Mouse (Mus musculus) midbrain, embryonic 12.5 days (tissue): ENCODE measurements around the gene Rem2. TPM values are rescaled to one million over a fixed set of nuclear protein-coding genes. Genes with fewer than 3 reads are reported as not detected.
A peak's percentile ranks its signal among the peaks of the same experiment; 100 is the strongest.

Source experiments
- ATAC-seq: fragments of 200-750 bp; cut with Nextera tagmentation; 2 replicates; pipeline ENCODE4 v1.8.0; 2017; ENCODE audit warnings: low read depth, moderate TSS enrichment, moderate library complexity; ENCODE audit not compliant: low FRiP score
- H3K27ac ChIP-seq: fragments of 300-500 bp; sonication (generic); replicated peaks from 2 replicates; pipeline ENCODE4 v1.5.1; 2016; ENCODE audit warnings: mild to moderate bottlenecking
- H3K27me3 ChIP-seq: fragments of 300-500 bp; sonication (generic); 2 replicates; pipeline ENCODE4 v1.6.1; 2016; ENCODE audit warnings: mild to moderate bottlenecking
- H3K36me3 ChIP-seq: fragments of 300-500 bp; sonication (generic); 2 replicates; pipeline ENCODE4 v1.6.1; 2016
- H3K4me1 ChIP-seq: fragments of 300-500 bp; sonication (generic); 2 replicates; pipeline ENCODE4 v1.6.1; 2016
- H3K4me2 ChIP-seq: fragments of 300-500 bp; sonication (generic); replicated peaks from 2 replicates; pipeline ENCODE4 v1.6.1; 2016; ENCODE audit warnings: mild to moderate bottlenecking, moderate library complexity
- H3K4me3 ChIP-seq: fragments of 300-500 bp; sonication (generic); 2 replicates; pipeline ENCODE4 v1.5.1; 2016; ENCODE audit warnings: mild to moderate bottlenecking
- H3K9ac ChIP-seq: fragments of 300-500 bp; sonication (generic); replicated peaks from 2 replicates; pipeline ENCODE4 v1.6.1; 2016; ENCODE audit warnings: mild to moderate bottlenecking, moderate library complexity
- H3K9me3 ChIP-seq: fragments of 300-500 bp; sonication (generic); 2 replicates; pipeline ENCODE4 v1.6.1; 2016; ENCODE audit warnings: mild to moderate bottlenecking
- WGBS: fragments of 180-500 bp; shearing (Covaris S2); methylation state at CpG from one replicate; pipeline ENCODE4 v1.1.7; 2016; 5-methylcytosine and 5-hydroxymethylcytosine counted together
- polyA plus RNA-seq: library from polyadenylated mRNA; unstranded; fragments of >200 nt; fragmentation: Nextera tagmentation; extraction: Ambion mirVana; gene quantifications from 2 replicates; pipeline ENCODE4 v1.2.1, GENCODE M21; 2016

Gene Rem2
- polyA plus RNA-seq, result 42.6 and 44.9 TPM in 2 replicates

DNA sequence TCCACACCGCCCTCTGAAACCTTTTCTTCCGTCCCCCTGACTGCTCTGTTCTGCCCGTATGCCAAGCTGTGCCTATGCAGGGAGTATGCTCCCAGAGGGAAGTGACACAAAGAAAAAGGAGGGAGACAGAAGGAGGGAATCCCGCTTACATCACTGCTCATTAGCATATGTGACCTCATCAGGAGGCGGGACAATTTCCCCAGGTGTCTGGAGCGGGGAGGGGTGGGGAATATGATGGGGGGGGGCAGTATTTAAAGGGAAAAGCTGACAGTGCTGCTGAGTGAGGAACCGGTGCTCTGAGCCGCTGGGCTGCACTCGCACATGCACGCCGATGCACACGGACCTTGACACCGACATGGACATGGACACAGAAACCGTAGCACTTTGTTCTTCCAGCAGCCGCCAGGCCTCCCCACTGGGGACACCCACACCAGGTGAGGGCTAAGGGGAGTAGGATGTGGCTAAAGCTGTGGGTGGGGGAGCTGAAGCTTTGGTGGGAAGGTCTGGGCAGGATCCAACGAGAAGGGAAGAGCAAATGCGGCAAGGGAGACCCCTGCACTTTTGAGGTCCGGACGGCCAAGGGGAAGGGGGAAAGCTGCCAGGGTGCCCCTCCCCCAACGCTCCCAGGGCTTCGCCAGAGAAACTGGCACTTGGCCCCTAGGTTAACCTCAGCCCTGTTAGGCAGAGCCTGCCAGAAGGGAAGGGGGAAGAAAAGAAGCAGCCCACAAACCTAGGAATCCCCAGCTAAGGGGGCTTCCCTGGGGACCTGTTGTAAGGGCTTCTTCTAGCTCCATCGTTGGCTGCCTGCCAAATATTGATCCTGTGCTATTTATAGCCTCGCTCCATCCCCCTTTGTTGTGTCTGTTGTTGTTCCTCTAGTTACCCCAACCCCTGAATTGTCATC lies at the start of gene Rem2:
Gene Rem2 (plus strand): TSS at position 160 of the 904 bp plus-strand sequence.
- peak within 1 kb of the TSS; percentile 82 for H3K4me2 ChIP-seq
- H3K4me3 ChIP-seq, result peak within 1 kb of the TSS; percentile 60

DNA sequence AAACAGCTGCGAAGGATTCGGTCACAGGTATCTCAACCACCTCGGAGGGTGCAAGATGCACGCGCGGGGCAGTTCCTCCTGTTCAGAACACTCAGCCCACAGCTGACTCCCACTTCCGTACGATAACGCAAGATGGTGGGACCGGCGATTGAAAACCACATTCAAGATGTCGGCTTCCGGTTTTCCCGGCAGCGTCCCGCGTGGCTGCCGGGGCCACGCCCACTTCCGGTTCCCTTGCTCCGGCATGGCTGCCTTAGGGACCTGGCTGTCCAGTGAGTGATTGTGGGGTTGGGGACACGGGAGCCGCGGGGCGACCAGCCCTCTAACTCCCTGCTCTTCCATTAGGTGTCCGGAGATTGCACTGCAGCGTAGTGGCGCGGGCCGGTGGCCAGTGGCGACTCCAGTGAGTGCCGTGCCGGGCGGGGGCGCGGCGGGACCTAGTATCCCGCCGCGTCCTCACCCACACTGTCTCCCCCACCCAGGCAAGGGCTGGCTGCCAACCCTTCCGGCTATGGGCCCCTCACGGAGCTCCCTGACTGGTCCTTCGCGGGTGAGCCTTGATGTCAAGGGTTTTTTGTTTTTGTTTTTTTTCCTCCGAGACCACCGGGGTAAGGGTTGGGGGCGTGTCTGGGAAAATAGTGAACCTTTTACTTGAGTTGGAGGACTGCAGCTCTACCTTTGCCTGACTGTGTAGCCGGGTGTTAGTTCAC lies 49.1 kb upstream of the Rem2 start, which contains the start of gene Mrpl52:
Gene Mrpl52 (plus strand): TSS at position 221 of the 710 bp plus-strand sequence.
- H3K9ac ChIP-seq, result peak within 1 kb of the TSS; percentile 84
- under 1% methylated on average over 48 of the region's 48 CpGs for WGBS
- no peaks in the 10 kb centered on the region for H3K27me3 ChIP-seq
- ATAC-seq, result peak; percentile 80
- peaks cover 10% of the 10 kb centered on the region; the same call in 1 of the 2 replicates for H3K36me3 ChIP-seq
- peak within 1 kb of the TSS; percentile 83 for H3K27ac ChIP-seq
- H3K4me2 ChIP-seq, result peak within 1 kb of the TSS; percentile 64
- peaks cover 39% of the 10 kb centered on the region for H3K4me1 ChIP-seq
- no peaks in the 10 kb centered on the region for H3K9me3 ChIP-seq
- peak within 1 kb of the TSS; percentile 86 for H3K4me3 ChIP-seq

More for the DNA sequence above, at the start of gene Rem2:
- Histone ChIP-seq H3K4me1 (peaks cover 36% of the 10 kb centered on the region), H3K9ac (peak within 1 kb of the TSS; percentile 76), H3K27me3 (peaks cover 45% of the 10 kb centered on the region), H3K36me3 (0 out of 2 replicates have a peak, but pooled peaks cover 4% of the 10 kb centered on the region), H3K9me3 (no peaks in the 10 kb centered on the region), H3K27ac (peak within 1 kb of the TSS; percentile 76)
- WGBS, result 2% methylated on average over 23 of the region's 23 CpGs
- peak; percentile 91 for ATAC-seq

DNA sequence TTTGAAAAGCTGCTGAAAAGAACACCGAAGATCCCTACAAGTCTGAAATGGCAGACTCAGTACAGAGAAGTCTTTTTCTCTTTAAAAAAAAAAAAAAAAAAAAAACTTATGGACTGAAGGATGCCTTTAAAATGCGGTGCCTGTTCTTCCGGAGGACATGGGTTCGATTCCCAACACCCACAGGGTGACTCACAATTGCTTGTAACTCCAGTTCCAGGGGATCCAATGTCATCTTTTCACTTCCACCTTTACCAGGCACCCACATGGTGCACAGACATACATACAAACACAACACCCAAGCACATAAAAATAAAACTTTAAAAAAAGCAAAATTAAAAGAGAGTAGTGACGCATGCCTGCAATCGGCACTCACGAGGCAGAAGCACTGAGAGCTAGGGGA lies 48.2 kb upstream of the Rem2 start:
- WGBS, result 93% methylated on average over 7 of the region's 7 CpGs
- Histone ChIP-seq H3K4me2 (peak overlapping the region; percentile 64), H3K27ac (no peak overlapping the region), H3K9ac (no peak overlapping the region), H3K36me3 (peaks cover 10% of the 10 kb centered on the region; the same call in 1 of the 2 replicates), H3K9me3 (no peaks in the 10 kb centered on the region), H3K4me1 (peaks cover 47% of the 10 kb centered on the region), H3K27me3 (peaks cover 7% of the 10 kb centered on the region; the same call in 1 of the 2 replicates), H3K4me3 (peak overlapping the region; percentile 86)
- no peak for ATAC-seq

DNA sequence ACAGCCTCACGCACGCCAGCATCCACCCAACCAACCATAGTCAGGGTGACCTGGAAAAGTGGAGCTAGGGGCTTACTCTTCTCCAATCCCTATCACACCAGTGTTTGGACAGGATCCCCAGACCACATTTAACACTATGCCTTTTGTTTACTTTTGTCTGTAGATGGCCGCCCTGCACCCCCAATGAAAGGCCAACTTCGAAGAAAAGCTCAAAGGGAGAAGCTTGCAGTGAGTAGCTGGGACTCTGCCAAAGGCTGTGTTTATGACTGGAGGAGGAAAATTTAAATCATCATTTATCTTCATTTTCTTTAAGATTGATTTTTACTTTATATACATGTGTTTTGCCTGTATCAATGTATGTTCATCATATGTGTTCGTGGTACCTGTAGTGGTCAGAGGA lies 47.5 kb upstream of the Rem2 start:
- Histone ChIP-seq H3K9ac (no peak overlapping the region), H3K27ac (no peak overlapping the region), H3K36me3 (peaks cover 10% of the 10 kb centered on the region; the same call in 1 of the 2 replicates), H3K9me3 (no peaks in the 10 kb centered on the region), H3K4me1 (peaks cover 54% of the 10 kb centered on the region), H3K27me3 (peaks cover 11% of the 10 kb centered on the region; the same call in 1 of the 2 replicates), H3K4me3 (no peak overlapping the region), H3K4me2 (no peak overlapping the region)
- ATAC-seq, result no peak
- 94% methylated on average over 5 of the region's 5 CpGs for WGBS

DNA sequence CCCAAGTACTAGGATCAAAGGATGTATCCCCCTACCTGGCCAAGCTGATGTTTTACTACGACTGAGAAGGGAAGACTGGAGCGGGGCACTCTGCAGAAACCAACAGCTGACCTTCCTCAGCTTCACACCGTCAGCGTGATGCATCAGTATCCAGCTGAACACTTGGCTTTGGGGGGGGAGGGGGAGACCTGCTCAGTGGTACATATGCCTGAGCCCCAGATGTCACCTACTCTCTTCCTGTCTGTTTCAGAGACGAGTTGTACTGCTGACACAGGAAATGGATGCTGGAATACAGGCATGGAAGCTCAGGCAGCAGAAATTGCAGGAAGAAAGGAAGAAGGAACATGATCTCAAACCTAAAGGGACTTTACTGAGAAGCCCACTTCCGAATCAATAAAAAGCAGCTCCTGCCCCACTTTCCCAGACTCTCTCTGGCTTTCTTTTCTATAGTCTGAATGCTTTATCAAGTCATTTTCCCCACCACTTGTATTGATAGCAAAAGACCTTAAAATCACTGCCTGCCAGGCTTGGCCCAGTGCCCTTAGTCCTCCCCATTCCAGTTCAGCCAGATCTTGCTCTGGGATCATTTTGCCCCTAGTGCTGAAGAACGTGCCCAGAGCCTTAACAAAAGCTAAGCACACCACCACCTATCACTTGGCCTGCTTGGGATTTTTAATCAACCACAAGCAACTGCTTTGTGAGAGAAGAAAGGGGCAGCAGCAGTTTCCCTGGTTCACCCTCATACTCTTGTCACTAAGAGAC lies 46.4 kb upstream of the Rem2 start:
- peaks cover 13% of the 10 kb centered on the region; the same call in 1 of the 2 replicates for H3K27me3 ChIP-seq
- peaks cover 63% of the 10 kb centered on the region for H3K4me1 ChIP-seq
- peaks cover 10% of the 10 kb centered on the region; the same call in 1 of the 2 replicates for H3K36me3 ChIP-seq
- H3K27ac ChIP-seq, result peak overlapping the region; percentile 30
- H3K4me3 ChIP-seq, result 0 out of 2 replicates have a peak overlapping the region, but pooled peaks have one; percentile 3
- H3K9me3 ChIP-seq, result no peaks in the 10 kb centered on the region
- no peak overlapping the region for H3K9ac ChIP-seq
- ATAC-seq, result no peak
- WGBS, result 67% methylated on average over 7 of the region's 7 CpGs
- H3K4me2 ChIP-seq, result peak overlapping the region; percentile 61

DNA sequence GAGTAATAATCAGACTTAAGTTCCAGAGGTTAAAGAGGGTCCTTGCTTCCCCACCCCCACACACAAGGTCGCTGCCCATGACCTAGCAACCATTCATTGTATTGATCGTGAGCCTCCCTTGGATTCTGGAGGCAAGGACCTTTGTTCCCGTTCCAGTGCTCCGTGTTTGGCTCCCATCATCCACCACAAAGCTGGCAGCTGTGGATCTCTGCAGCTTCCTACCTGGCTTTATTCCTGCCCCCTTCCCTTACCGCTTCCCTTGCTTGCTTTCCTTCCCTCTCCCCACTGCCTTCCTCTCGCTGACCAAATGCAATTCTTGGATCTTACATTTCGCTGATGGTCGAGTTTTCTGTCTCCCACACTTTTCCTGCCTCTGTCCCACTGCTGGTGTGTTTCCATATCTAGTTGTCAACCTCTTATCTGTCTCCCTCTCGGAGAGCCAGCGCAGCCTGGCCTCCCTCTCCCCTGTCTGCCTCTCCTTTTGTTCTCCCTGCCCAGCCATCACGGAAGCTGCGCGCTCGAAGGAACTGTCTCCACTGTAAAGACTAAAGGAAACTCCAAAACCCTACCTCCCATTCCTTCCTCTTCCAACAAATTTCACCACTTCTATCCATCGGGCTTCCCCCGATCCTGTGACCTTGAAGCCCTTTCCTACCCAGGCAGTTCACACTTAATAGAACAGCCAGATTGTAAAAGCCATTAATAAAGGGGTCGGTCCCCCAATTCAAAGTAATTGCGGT lies 45.3 kb upstream of the Rem2 start:
- Histone ChIP-seq H3K27ac (peak overlapping the region; percentile 84), H3K9ac (peak overlapping the region; percentile 87), H3K9me3 (no peaks in the 10 kb centered on the region), H3K4me3 (peak overlapping the region; percentile 56), H3K4me2 (peak overlapping the region; percentile 61), H3K27me3 (peaks cover 13% of the 10 kb centered on the region; the same call in 1 of the 2 replicates), H3K4me1 (peaks cover 63% of the 10 kb centered on the region), H3K36me3 (peaks cover 10% of the 10 kb centered on the region; the same call in 1 of the 2 replicates)
- 2% methylated on average over 18 of the region's 18 CpGs for WGBS
- no peak for ATAC-seq

DNA sequence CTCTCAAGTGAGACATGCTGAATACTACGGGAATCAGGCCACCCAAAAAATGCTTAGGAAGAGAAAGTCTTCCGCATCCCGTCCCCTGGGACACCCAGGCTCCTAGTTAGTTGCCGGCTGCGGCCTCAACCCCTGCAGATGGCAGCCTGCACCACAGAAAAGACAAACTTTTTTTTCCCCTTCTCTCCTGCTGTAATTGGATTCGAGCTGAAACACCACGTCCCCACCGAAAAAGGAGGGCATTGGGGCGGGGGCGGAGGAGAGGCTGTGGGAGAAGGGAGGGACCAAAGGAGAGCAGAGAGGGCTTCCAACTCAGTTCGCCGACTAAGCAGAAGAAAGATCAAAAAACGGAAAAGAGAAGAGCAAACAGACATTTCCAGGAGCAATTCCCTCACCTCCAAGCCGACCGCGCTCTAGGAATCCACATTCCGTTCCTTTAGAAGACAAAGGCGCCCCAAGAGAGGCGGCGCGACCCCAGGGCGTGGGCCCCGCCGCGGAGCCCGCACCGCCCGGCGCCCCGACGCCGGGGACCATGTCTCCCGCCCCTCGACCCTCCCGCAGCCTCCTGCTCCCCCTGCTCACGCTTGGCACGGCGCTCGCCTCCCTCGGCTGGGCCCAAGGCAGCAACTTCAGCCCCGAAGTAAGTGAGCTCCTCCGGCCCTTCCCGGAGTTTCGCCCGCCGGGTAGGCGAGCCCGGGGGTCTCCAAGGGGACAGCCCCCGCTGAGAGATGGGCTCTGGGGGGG lies 44.4 kb upstream of the Rem2 start, which contains the start of gene Mmp14:
Gene Mmp14 (plus strand): TSS at position 279 of the 744 bp plus-strand sequence.
- Histone ChIP-seq H3K4me3 (peak within 1 kb of the TSS; percentile 56), H3K9me3 (no peaks in the 10 kb centered on the region), H3K9ac (peak within 1 kb of the TSS; percentile 87), H3K36me3 (peaks cover 10% of the 10 kb centered on the region; the same call in 1 of the 2 replicates), H3K27ac (peak within 1 kb of the TSS; percentile 84), H3K4me1 (peaks cover 57% of the 10 kb centered on the region), H3K27me3 (peaks cover 13% of the 10 kb centered on the region; the same call in 1 of the 2 replicates), H3K4me2 (peak within 1 kb of the TSS; percentile 61)
- peak; percentile 62 for ATAC-seq
- WGBS, result under 1% methylated on average over 49 of the region's 49 CpGs

DNA sequence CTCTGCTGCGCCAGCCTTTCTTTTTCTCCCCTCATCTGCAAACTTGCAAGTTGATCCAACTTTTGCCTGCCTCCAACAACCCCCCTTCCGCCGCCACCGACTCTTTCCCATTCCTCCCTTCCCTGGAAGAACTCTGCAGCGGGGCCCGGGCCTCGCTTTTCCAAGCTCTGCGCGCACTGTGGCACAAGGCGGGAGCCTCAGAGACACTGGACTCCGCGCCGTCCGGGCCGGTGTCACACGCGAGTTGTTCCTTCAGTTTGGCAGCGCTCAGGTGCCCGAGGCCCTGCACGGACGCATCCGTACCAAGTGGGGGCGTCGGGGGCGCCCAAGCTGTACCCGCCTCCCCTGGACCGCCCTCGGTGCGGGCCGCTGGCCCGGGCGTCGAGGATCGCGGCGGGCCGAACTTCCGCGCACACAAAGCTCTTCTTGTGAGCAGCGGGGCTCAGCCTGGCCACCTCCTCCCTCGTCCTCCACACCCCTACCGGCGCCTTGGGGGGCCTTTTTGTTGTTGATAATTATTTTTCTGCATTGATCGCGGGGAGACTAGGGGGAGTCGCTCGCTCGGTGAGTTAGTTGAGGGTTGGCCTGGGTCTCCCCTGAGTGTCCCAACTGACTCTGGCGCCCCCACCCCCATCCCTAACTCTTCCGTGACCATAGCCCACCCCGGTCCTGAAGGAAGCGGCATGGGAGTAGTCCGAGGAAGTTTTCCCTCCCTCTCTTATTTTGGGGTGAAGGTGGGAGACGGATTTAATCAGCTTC lies 43.6 kb upstream of the Rem2 start:
- H3K9me3 ChIP-seq, result no peaks in the 10 kb centered on the region
- H3K4me3 ChIP-seq, result peak overlapping the region; percentile 56
- peak; percentile 55; the same call in 1 of the 2 replicates for ATAC-seq
- H3K36me3 ChIP-seq, result peaks cover 10% of the 10 kb centered on the region; the same call in 1 of the 2 replicates
- WGBS, result 4% methylated on average over 54 of the region's 54 CpGs
- peak overlapping the region; percentile 61 for H3K4me2 ChIP-seq
- H3K27me3 ChIP-seq, result peaks cover 13% of the 10 kb centered on the region; the same call in 1 of the 2 replicates
- peak overlapping the region; percentile 84 for H3K27ac ChIP-seq
- H3K4me1 ChIP-seq, result peaks cover 57% of the 10 kb centered on the region
- peak overlapping the region; percentile 87 for H3K9ac ChIP-seq

DNA sequence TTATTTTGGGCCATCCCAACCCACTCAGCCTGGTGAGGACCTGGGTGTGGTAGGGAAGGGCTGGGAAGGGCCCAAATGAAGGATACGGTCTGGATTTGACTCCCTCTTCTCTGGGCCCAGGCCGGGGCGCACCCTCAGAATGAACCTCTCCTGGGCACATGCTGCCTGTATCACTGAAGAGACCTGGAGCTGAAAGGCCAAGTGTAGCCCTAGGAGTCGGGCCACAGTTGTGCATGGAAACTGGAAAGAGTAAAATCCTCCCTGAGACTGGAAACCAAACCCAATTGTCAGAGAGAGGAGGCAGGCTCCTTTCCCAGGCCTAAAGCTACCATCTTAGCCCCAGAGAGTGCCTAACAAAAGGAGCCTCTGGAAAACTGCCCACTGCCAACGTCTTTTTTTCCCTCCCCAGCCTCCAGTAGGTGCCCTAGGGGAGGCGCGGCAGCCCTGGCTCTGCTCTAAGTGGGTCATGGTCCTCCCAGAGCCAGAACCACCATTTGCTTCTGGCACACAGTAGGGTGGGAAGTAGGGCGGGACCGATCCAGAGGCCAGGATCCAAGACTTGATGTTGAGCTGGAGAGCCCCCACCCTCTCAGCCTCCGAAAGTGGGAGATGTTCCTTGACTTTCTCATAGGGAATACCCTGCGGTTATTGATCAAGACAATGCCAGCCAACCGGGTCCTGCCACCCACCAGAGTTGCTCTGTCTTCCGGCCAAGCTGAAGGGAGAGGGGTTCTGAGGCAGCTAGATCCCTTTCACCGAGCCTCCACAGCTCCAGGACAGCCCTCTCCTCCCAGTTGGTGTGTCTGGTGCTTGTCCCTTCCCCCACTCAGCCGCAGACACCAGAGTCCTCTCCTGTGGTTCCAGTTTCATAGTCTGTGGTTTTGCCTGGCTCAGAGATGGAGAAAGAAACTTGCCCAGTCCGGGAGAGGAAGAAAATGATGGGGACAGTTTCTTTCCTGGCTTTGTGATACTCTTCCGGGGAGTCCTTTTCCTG lies 42.8 kb upstream of the Rem2 start:
- peaks cover 48% of the 10 kb centered on the region for H3K4me1 ChIP-seq
- H3K27ac ChIP-seq, result peak overlapping the region; percentile 84
- peak; percentile 7; the same call in 1 of the 2 replicates for ATAC-seq
- 47% methylated on average over 17 of the region's 17 CpGs for WGBS
- peak overlapping the region; percentile 61 for H3K4me2 ChIP-seq
- H3K9ac ChIP-seq, result peak overlapping the region; percentile 87
- H3K36me3 ChIP-seq, result peaks cover 14% of the 10 kb centered on the region
- peak overlapping the region; percentile 56 for H3K4me3 ChIP-seq
- H3K9me3 ChIP-seq, result no peaks in the 10 kb centered on the region
- peaks cover 13% of the 10 kb centered on the region; the same call in 1 of the 2 replicates for H3K27me3 ChIP-seq
